Mouse (Mus musculus) embryo, embryonic 11 days (tissue): ENCODE measurements at regions not wholly inside any gene's neighbourhood (a gene's known extent, or its start where the extent isn't known, plus 50 kb on each side); places are given as distances from the start of the nearest gene placed in this dataset.

Experiments
- DNase-seq: peaks from one replicate; pipeline ENCODE4 v3.0.0-alpha.2; 2015

- DNase-seq = no peak
These were observed 322.6 kb upstream of the Klf12 start for GRCm38 (mm10) chr14:100607109-100607508.

- DNase-seq = peak; percentile 22
These were observed 316.5 kb upstream of the Klf12 start for GRCm38 (mm10) chr14:100600886-100601451.

GRCm38 (mm10) chr14:100570026-100570425 lies 285.5 kb upstream of the Klf12 start:
- DNase-seq = no peak

GRCm38 (mm10) chr14:100561884-100562283 lies 277.4 kb upstream of the Klf12 start:
- no peak for DNase-seq

- peak; percentile 70 for DNase-seq
These were observed 273.9 kb upstream of the Klf12 start for GRCm38 (mm10) chr14:100558378-100558777.

- no peak for DNase-seq
These were observed 268.0 kb upstream of the Klf12 start for GRCm38 (mm10) chr14:100552466-100552865.

- no peak for DNase-seq
These were observed 265.8 kb upstream of the Klf12 start for GRCm38 (mm10) chr14:100550266-100550665.

- DNase-seq = no peak
These were observed 245.7 kb upstream of the Klf12 start for GRCm38 (mm10) chr14:100530217-100530616.

GRCm38 (mm10) chr14:100529758-100530157 lies 245.3 kb upstream of the Klf12 start:
- no peak for DNase-seq

GRCm38 (mm10) chr14:100509396-100509795 lies 224.9 kb upstream of the Klf12 start:
- peak; percentile 32 for DNase-seq

- DNase-seq = no peak
These were observed 223.6 kb upstream of the Klf12 start for GRCm38 (mm10) chr14:100508087-100508486.

- DNase-seq = no peak
These were observed 223.1 kb upstream of the Klf12 start for GRCm38 (mm10) chr14:100507616-100508015.

GRCm38 (mm10) chr14:100488837-100489236 lies 204.4 kb upstream of the Klf12 start:
- DNase-seq = no peak

- DNase-seq = peak; percentile 23
These were observed 201.0 kb upstream of the Klf12 start for GRCm38 (mm10) chr14:100485489-100485888.

GRCm38 (mm10) chr14:100484101-100484500 lies 199.6 kb upstream of the Klf12 start:
- DNase-seq = no peak

GRCm38 (mm10) chr14:100477595-100478380 lies 193.3 kb upstream of the Klf12 start:
- DNase-seq = peak; percentile 65

GRCm38 (mm10) chr14:100468311-100468710 lies 183.8 kb upstream of the Klf12 start:
- DNase-seq = no peak

- DNase-seq = no peak
These were observed 177.8 kb upstream of the Klf12 start for GRCm38 (mm10) chr14:100462321-100462720.

GRCm38 (mm10) chr14:100461141-100462043 lies 176.9 kb upstream of the Klf12 start:
- peak; percentile 73 for DNase-seq

- peak; percentile 68 for DNase-seq
These were observed 175.3 kb upstream of the Klf12 start for GRCm38 (mm10) chr14:100459601-100460290.

GRCm38 (mm10) chr14:100458727-100459447 lies 174.4 kb upstream of the Klf12 start:
- peak; percentile 95 for DNase-seq
